Mouse (Mus musculus): Measurements from ENCODE around the gene Tspear. TPM values are rescaled to one million over a fixed set of nuclear protein-coding genes. Genes with fewer than 3 reads are reported as not detected.
"Not testable (repeated sequence)": the region's sequence is repeated elsewhere in the genome, so short reads cannot be mapped to it uniquely, and the experiment has no call there.

The Tspear gene
- polyA plus RNA-seq, 1 experiment from 2014 or later, result not detected

GRCm38 (mm10) chr10:77752312-77752711 is 65.9 kb downstream of the Tspear start:
- not testable (repeated sequence) for H3K36me3 ChIP-seq (ENCODE audit: control insufficient read depth, insufficient read depth, low read length)

DNA sequence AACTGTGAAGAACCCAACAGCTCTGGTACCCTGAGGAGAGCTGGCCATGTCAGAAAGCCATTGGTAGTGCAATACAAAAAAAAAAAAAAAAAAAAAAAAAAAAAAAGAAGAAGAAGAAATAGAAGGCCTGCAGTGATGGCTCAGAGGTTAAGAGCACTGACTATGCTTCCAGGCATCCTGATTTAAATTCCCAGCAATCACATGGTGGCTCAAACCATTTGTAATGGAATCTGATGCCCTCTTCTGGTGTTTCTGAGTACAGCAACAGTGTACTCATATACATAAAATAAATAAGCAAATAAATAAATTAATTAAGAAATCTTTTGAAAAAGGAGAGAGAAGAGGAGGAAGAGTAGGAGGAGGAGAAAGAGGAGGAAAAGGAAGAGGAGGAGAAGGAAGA is 67.1 kb downstream of the Tspear start:
- Histone ChIP-seq H3K4me3 (ENCODE audit: low read depth, low read length) (no peak overlapping the region), H3K36me3 (ENCODE audit: control insufficient read depth, insufficient read depth, low read length) (no peaks in the 10 kb centered on the region), H3K4me1 (ENCODE audit: control insufficient read depth, insufficient read depth, low read length) (no peaks in the 10 kb centered on the region), H3K9me3 (replicated peaks; ENCODE audit: control insufficient read depth, low read length) (no peaks in the 10 kb centered on the region), H3K27ac (ENCODE audit: low read depth, low read length) (no peak overlapping the region), H3K27me3 (ENCODE audit: control insufficient read depth, insufficient read depth, low read length) (no peaks in the 10 kb centered on the region), H3K9ac (ENCODE audit: low read depth, low read length) (no peak overlapping the region), H3K4me2 (no peak overlapping the region)
- no peak for ATAC-seq (replicated peaks; ENCODE audit: insufficient number of reproducible peaks, low FRiP score, low TSS enrichment)

More at GRCm38 (mm10) chr10:77752312-77752711, 65.9 kb downstream of the Tspear start:
- not testable (repeated sequence) for H3K4me3 ChIP-seq (ENCODE audit: low read depth, low read length); H3K4me1 ChIP-seq (ENCODE audit: control insufficient read depth, insufficient read depth, low read length); H3K4me2 ChIP-seq; H3K9ac ChIP-seq (ENCODE audit: low read depth, low read length); H3K27ac ChIP-seq (ENCODE audit: low read depth, low read length); ATAC-seq (replicated peaks; ENCODE audit: insufficient number of reproducible peaks, low FRiP score, low TSS enrichment); H3K27me3 ChIP-seq (ENCODE audit: control insufficient read depth, insufficient read depth, low read length); H3K9me3 ChIP-seq (replicated peaks; ENCODE audit: control insufficient read depth, low read length)
- WGBS (ENCODE audit: insufficient replicate concordance), result 47% methylated on average over 3 of the region's 3 CpGs

DNA sequence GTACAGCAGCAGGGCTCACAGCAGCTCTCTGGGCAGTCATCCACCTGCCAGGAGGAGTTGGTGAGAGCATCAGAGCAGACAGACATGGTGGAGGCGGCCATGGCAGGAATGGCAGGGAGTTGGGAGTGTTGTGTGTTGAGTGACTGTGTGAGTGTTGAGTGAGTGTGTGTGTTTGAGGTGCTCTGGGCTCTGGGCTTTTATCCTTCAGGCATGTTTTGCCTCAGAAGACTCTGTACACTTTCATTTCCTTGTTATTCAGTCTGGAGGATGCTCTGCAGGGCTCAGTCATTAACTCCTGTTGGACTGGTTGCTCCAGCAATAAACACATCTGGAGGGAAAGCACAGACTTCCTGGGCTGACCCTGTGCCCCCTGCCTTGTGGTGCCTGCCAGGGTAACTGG is 73.2 kb downstream of the Tspear start, which contains the start of gene Gm3233:
Gm3233 (minus strand) TSS at position 101 of the 400 bp plus-strand sequence.
- WGBS (ENCODE audit: insufficient replicate concordance), result no CpG with 5 or more reads among the region's 1 CpGs

GRCm38 (mm10) chr10:77769727-77770126 is 83.4 kb downstream of the Tspear start:
- Histone ChIP-seq H3K4me1 (ENCODE audit: control insufficient read depth, insufficient read depth, low read length) (no peaks in the 10 kb centered on the region), H3K27me3 (ENCODE audit: control insufficient read depth, insufficient read depth, low read length) (no peaks in the 10 kb centered on the region), H3K4me3 (ENCODE audit: low read depth, low read length) (no peak overlapping the region), H3K27ac (ENCODE audit: low read depth, low read length) (no peak overlapping the region), H3K36me3 (ENCODE audit: control insufficient read depth, insufficient read depth, low read length) (no peaks in the 10 kb centered on the region), H3K4me2 (no peak overlapping the region), H3K9me3 (replicated peaks; ENCODE audit: control insufficient read depth, low read length) (no peaks in the 10 kb centered on the region), H3K9ac (ENCODE audit: low read depth, low read length) (no peak overlapping the region)
- 68% methylated on average over 1 of the region's 1 CpGs for WGBS (ENCODE audit: insufficient replicate concordance)
- ATAC-seq (replicated peaks; ENCODE audit: insufficient number of reproducible peaks, low FRiP score, low TSS enrichment), result no peak

More for the DNA sequence above, 73.2 kb downstream of the Tspear start, which contains the start of gene Gm3233:
- H3K4me1 ChIP-seq (ENCODE audit: control insufficient read depth, insufficient read depth, low read length); H3K4me2 ChIP-seq; H3K9me3 ChIP-seq (replicated peaks; ENCODE audit: control insufficient read depth, low read length); H3K27me3 ChIP-seq (ENCODE audit: control insufficient read depth, insufficient read depth, low read length); H3K9ac ChIP-seq (ENCODE audit: low read depth, low read length); H3K36me3 ChIP-seq (ENCODE audit: control insufficient read depth, insufficient read depth, low read length); ATAC-seq (replicated peaks; ENCODE audit: insufficient number of reproducible peaks, low FRiP score, low TSS enrichment); H3K27ac ChIP-seq (ENCODE audit: low read depth, low read length); H3K4me3 ChIP-seq (ENCODE audit: low read depth, low read length): not testable (repeated sequence)

GRCm38 (mm10) chr10:77771225-77771624 is 84.9 kb downstream of the Tspear start, which contains the start of gene Gm3238:
Gene Gm3238, minus strand, starts transcription at chr10:77771325.
- WGBS (ENCODE audit: insufficient replicate concordance), result 50% methylated on average over 1 of the region's 1 CpGs
- ATAC-seq (replicated peaks; ENCODE audit: insufficient number of reproducible peaks, low FRiP score, low TSS enrichment), result not testable (repeated sequence)

DNA sequence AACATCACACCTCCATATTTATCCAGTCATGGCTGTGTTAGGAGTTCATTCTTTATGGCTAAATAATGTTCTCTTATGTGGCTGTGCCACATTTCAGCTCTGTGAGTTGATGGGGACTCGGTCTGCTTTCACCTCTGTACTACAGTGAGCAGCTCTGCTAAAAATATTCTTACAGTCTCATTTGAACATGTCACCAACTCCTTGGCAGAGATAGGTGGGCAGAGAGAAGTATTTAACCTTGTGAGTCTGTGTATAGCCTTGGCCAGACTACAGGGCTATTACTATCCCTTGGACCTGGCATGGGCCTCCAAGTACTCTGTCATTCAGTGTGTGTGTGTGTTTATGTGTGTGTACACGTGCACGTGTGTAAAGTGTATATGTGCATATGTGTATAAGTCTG is 85.8 kb downstream of the Tspear start:
- not testable (repeated sequence) for H3K36me3 ChIP-seq (ENCODE audit: control insufficient read depth, insufficient read depth, low read length); H3K27me3 ChIP-seq (ENCODE audit: control insufficient read depth, insufficient read depth, low read length); H3K4me2 ChIP-seq; H3K4me1 ChIP-seq (ENCODE audit: control insufficient read depth, insufficient read depth, low read length); ATAC-seq (replicated peaks; ENCODE audit: insufficient number of reproducible peaks, low FRiP score, low TSS enrichment); H3K9me3 ChIP-seq (replicated peaks; ENCODE audit: control insufficient read depth, low read length); H3K27ac ChIP-seq (ENCODE audit: low read depth, low read length); H3K4me3 ChIP-seq (ENCODE audit: low read depth, low read length); H3K9ac ChIP-seq (ENCODE audit: low read depth, low read length)
- 43% methylated on average over 1 of the region's 3 CpGs for WGBS (ENCODE audit: insufficient replicate concordance)

More at GRCm38 (mm10) chr10:77771225-77771624, 84.9 kb downstream of the Tspear start, which contains the start of gene Gm3238:
- not testable (repeated sequence) for H3K27ac ChIP-seq (ENCODE audit: low read depth, low read length); H3K9ac ChIP-seq (ENCODE audit: low read depth, low read length); H3K36me3 ChIP-seq (ENCODE audit: control insufficient read depth, insufficient read depth, low read length); H3K4me3 ChIP-seq (ENCODE audit: low read depth, low read length); H3K4me2 ChIP-seq; H3K9me3 ChIP-seq (replicated peaks; ENCODE audit: control insufficient read depth, low read length); H3K4me1 ChIP-seq (ENCODE audit: control insufficient read depth, insufficient read depth, low read length); H3K27me3 ChIP-seq (ENCODE audit: control insufficient read depth, insufficient read depth, low read length)

- H3K27ac ChIP-seq (ENCODE audit: low read depth, low read length); H3K9ac ChIP-seq (ENCODE audit: low read depth, low read length); H3K4me1 ChIP-seq (ENCODE audit: control insufficient read depth, insufficient read depth, low read length); H3K4me3 ChIP-seq (ENCODE audit: low read depth, low read length); H3K27me3 ChIP-seq (ENCODE audit: control insufficient read depth, insufficient read depth, low read length); H3K9me3 ChIP-seq (replicated peaks; ENCODE audit: control insufficient read depth, low read length); H3K36me3 ChIP-seq (ENCODE audit: control insufficient read depth, insufficient read depth, low read length); ATAC-seq (replicated peaks; ENCODE audit: insufficient number of reproducible peaks, low FRiP score, low TSS enrichment); H3K4me2 ChIP-seq: not testable (repeated sequence)
- 50% methylated on average over 1 of the region's 1 CpGs for WGBS (ENCODE audit: insufficient replicate concordance)
Observed at GRCm38 (mm10) chr10:77776844-77777243, 90.5 kb downstream of the Tspear start, which contains the start of gene Gm7138. Gene Gm7138, minus strand, starts transcription at chr10:77776944.

GRCm38 (mm10) chr10:77782442-77782841 is 96.1 kb downstream of the Tspear start, which contains the start of gene Gm3250:
Gene Gm3250, minus strand, starts transcription at chr10:77782542.
- H3K4me1 ChIP-seq (ENCODE audit: control insufficient read depth, insufficient read depth, low read length); H3K4me3 ChIP-seq (ENCODE audit: low read depth, low read length); H3K4me2 ChIP-seq; H3K36me3 ChIP-seq (ENCODE audit: control insufficient read depth, insufficient read depth, low read length); H3K9me3 ChIP-seq (replicated peaks; ENCODE audit: control insufficient read depth, low read length); H3K27me3 ChIP-seq (ENCODE audit: control insufficient read depth, insufficient read depth, low read length); H3K9ac ChIP-seq (ENCODE audit: low read depth, low read length); H3K27ac ChIP-seq (ENCODE audit: low read depth, low read length); ATAC-seq (replicated peaks; ENCODE audit: insufficient number of reproducible peaks, low FRiP score, low TSS enrichment): not testable (repeated sequence)
- WGBS (ENCODE audit: insufficient replicate concordance), result 43% methylated on average over 1 of the region's 1 CpGs

GRCm38 (mm10) chr10:77783396-77783795 is 97.0 kb downstream of the Tspear start:
- ATAC-seq (replicated peaks; ENCODE audit: insufficient number of reproducible peaks, low FRiP score, low TSS enrichment); H3K9me3 ChIP-seq (replicated peaks; ENCODE audit: control insufficient read depth, low read length); H3K27ac ChIP-seq (ENCODE audit: low read depth, low read length); H3K4me1 ChIP-seq (ENCODE audit: control insufficient read depth, insufficient read depth, low read length); H3K4me3 ChIP-seq (ENCODE audit: low read depth, low read length); H3K36me3 ChIP-seq (ENCODE audit: control insufficient read depth, insufficient read depth, low read length); H3K4me2 ChIP-seq; H3K27me3 ChIP-seq (ENCODE audit: control insufficient read depth, insufficient read depth, low read length); H3K9ac ChIP-seq (ENCODE audit: low read depth, low read length): not testable (repeated sequence)
- 83% methylated on average over 2 of the region's 3 CpGs for WGBS (ENCODE audit: insufficient replicate concordance)

Measured in heart, embryonic 11.5 days (tissue).